ENCODE assay signal across 9 mouse cellular contexts in the genomic region with DNA sequence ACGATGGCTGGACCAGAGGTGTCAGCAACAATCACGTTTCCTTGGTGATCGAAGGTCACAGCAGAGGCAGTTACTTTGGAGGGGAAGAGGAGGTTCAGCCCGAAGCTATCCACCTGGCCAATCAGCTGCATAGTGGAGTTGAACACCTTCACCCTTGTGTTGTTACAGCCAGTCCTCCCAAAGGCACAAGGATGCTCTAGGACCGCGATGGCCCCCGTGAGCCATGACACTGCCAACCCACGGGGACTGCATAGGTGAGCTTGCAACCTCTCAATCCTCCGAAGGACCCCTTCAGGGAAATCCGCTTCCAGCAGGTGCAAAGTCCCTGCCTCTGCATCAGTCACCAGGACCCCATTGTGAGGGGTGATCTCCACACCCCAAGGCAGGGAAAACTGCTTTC. TPM values are rescaled to one million over a fixed set of nuclear protein-coding genes. Genes with fewer than 3 reads are reported as not detected.
DNase-seq lines count a peak whose midpoint lies in the region; ATAC-seq and TF ChIP-seq lines count a peak whose summit lies in the region.
"Had no signal": no experiment of that assay in that cellular context is flagged by ENCODE, and none has a peak within 500 bp of the region (broad histone marks: within the 10 kb centered on the region; RNA-seq: fewer than 3 reads in every experiment).

No protein-coding gene starts in this region.

- no peaks in the 10 kb centered on the region for H3K36me3 ChIP-seq in kidney, adult 2 months (ENCODE audit: control insufficient read depth, insufficient read depth, low read length)
- H3K36me3 ChIP-seq in embryonic facial prominence, embryonic 11.5 days (replicated peaks; ENCODE audit: control insufficient read depth, insufficient read depth, low read depth, low read length) = no peaks in the 10 kb centered on the region
- H3K36me3 ChIP-seq in hindbrain, embryonic 15.5 days = no peaks in the 10 kb centered on the region
- 0 out of 2 replicates have a peak, but pooled peaks cover 3% of the 10 kb centered on the region for H3K36me3 ChIP-seq in midbrain, embryonic 15.5 days (replicated peaks)

- no peak for TF ChIP-seq CTCF in kidney, adult 2 months (conservative IDR thresholded peaks at IDR 0.05; ENCODE audit: insufficient read depth, insufficient read length, low read depth, low read length)

- H3K27me3 ChIP-seq in kidney, adult 2 months (replicated peaks; ENCODE audit: control insufficient read depth, insufficient read depth, low read length) = no peaks in the 10 kb centered on the region
- peaks cover 3% of the 10 kb centered on the region; the same call in 1 of the 2 replicates for H3K27me3 ChIP-seq in embryonic facial prominence, embryonic 11.5 days (ENCODE audit: control insufficient read depth, insufficient read depth, low read length)
- H3K27me3 ChIP-seq in hindbrain, embryonic 15.5 days = no peaks in the 10 kb centered on the region
- no peaks in the 10 kb centered on the region for H3K27me3 ChIP-seq in midbrain, embryonic 15.5 days (replicated peaks)

- TF ChIP-seq POLR2A in kidney, adult 2 months (IDR thresholded peaks at IDR 0.05; ENCODE audit: low read depth, low read length) = no peak

- ATAC-seq in embryonic facial prominence, embryonic 11.5 days (replicated peaks; ENCODE audit: insufficient number of reproducible peaks, low FRiP score, low TSS enrichment, low read depth) = no peak
- ATAC-seq in hindbrain, embryonic 15.5 days (ENCODE audit: low FRiP score, low read depth) = no peak
- ATAC-seq in midbrain, embryonic 15.5 days (replicated peaks) = peak; percentile 2; the same call in 1 of the 2 replicates
- no peak for ATAC-seq in megakaryocyte-erythroid progenitor cell, adult 5-6 weeks (replicated peaks; ENCODE audit: low FRiP score, low TSS enrichment, poor library complexity, severe bottlenecking)

- H3K4me1 ChIP-seq in kidney, adult 2 months (ENCODE audit: control insufficient read depth, insufficient read depth, low read length) = peaks cover 4% of the 10 kb centered on the region
- peaks cover 2% of the 10 kb centered on the region for H3K4me1 ChIP-seq in embryonic facial prominence, embryonic 11.5 days (ENCODE audit: control insufficient read depth, insufficient read depth, low read length)
- H3K4me1 ChIP-seq in hindbrain, embryonic 15.5 days (replicated peaks) = peaks cover 9% of the 10 kb centered on the region
- H3K4me1 ChIP-seq in midbrain, embryonic 15.5 days = peaks cover 13% of the 10 kb centered on the region

- H3K4me3 ChIP-seq in kidney, adult 2 months (ENCODE audit: insufficient read depth, low read depth, low read length) = 0 out of 2 replicates have a peak overlapping the region, but pooled peaks have one; percentile 65
- peak overlapping the region; percentile 61 for H3K4me3 ChIP-seq in embryonic facial prominence, embryonic 11.5 days (ENCODE audit: low read depth, low read length)
- peak overlapping the region; percentile 58 for H3K4me3 ChIP-seq in hindbrain, embryonic 15.5 days
- peak overlapping the region; percentile 73 for H3K4me3 ChIP-seq in midbrain, embryonic 15.5 days

- 71% methylated on average over 10 of the region's 10 CpGs for WGBS in kidney, adult 2 months
- WGBS in embryonic facial prominence, embryonic 11.5 days = 64% methylated on average over 10 of the region's 10 CpGs
- 64% methylated on average over 10 of the region's 10 CpGs for WGBS in hindbrain, embryonic 15.5 days
- 63% methylated on average over 10 of the region's 10 CpGs for WGBS in midbrain, embryonic 15.5 days

- no peak for DNase-seq in kidney, adult 2 months
- DNase-seq in kidney, postnatal 10 days = no peak
- DNase-seq in embryonic facial prominence, embryonic 11.5 days (ENCODE audit: low spot score) = no peak
- no peak for DNase-seq in adrenal gland, postnatal 4 days (ENCODE audit: low spot score in 2 of 2)
- no peak for DNase-seq in adrenal gland, adult 18-20 months (ENCODE audit: low spot score in 2 of 2)
- DNase-seq: cerebellum, adult 11 months had no signal

- no peak overlapping the region for H3K27ac ChIP-seq in kidney, adult 2 months (ENCODE audit: insufficient read depth, low read depth, low read length)
- no peak overlapping the region for H3K27ac ChIP-seq in embryonic facial prominence, embryonic 11.5 days (replicated peaks; ENCODE audit: low read depth, low read length)
- no peak overlapping the region for H3K27ac ChIP-seq in hindbrain, embryonic 15.5 days (replicated peaks)
- no peak overlapping the region for H3K27ac ChIP-seq in midbrain, embryonic 15.5 days

- peak overlapping the region; percentile 99 for H3K4me2 ChIP-seq in embryonic facial prominence, embryonic 11.5 days (ENCODE audit: low read depth, low read length)
- H3K4me2 ChIP-seq in hindbrain, embryonic 15.5 days = peak overlapping the region; percentile 95
- peak overlapping the region; percentile 100 for H3K4me2 ChIP-seq in midbrain, embryonic 15.5 days

- no peak overlapping the region for H3K9ac ChIP-seq in embryonic facial prominence, embryonic 11.5 days (replicated peaks; ENCODE audit: low read length)
- H3K9ac ChIP-seq in hindbrain, embryonic 15.5 days = no peak overlapping the region
- H3K9ac ChIP-seq in midbrain, embryonic 15.5 days = peak overlapping the region; percentile 56; the same call in 1 of the 2 replicates

- peaks cover 2% of the 10 kb centered on the region; the same call in 1 of the 2 replicates for H3K9me3 ChIP-seq in embryonic facial prominence, embryonic 11.5 days (replicated peaks; ENCODE audit: control insufficient read depth, low read length)
- H3K9me3 ChIP-seq in hindbrain, embryonic 15.5 days = peaks cover 8% of the 10 kb centered on the region; the same call in 1 of the 2 replicates
- peaks cover 20% of the 10 kb centered on the region for H3K9me3 ChIP-seq in midbrain, embryonic 15.5 days

RNA-seq across cellular contexts. Expression of a gene that starts 0.9 kb away (rescaled TPM):
- 2.5 and 2.6 TPM in 2 replicates for polyA plus RNA-seq in kidney, adult 2 months (2012; rRNA removed)
- 4.6 and 5.2 TPM in 2 replicates for polyA plus RNA-seq in embryonic facial prominence, embryonic 11.5 days (2014; fragmentation: Nextera tagmentation; extraction: Ambion mirVana)
- polyA plus RNA-seq in hindbrain, embryonic 15.5 days (2015; fragmentation: Nextera tagmentation; extraction: Ambion mirVana) = 16.2 and 18.5 TPM in 2 replicates
- polyA plus RNA-seq in midbrain, embryonic 15.5 days (2015; fragmentation: Nextera tagmentation; extraction: Ambion mirVana) = 17.6 and 19.1 TPM in 2 replicates
- 1 to 10 TPM; 5.1 to 6.1 TPM for total RNA-seq in adrenal gland, postnatal 4 days (2021)
- 1 to 10 TPM; 4.8 to 5.9 TPM for total RNA-seq in adrenal gland, adult 18-20 months (2021)
- total RNA-seq in megakaryocyte-erythroid progenitor cell, adult 5-6 weeks (2014; fragmentation: Nextera tagmentation) = 0.90 and 2.1 TPM in 2 replicates
- 0.75 and 0.80 TPM in 2 replicates for total RNA-seq in megakaryocyte-erythroid progenitor cell, adult 5-6 weeks (2017)

RNA-seq across cellular contexts. Expression of a gene that starts 29.6 kb away (rescaled TPM):
- 11.4 and 13.7 TPM in 2 replicates for polyA plus RNA-seq in kidney, adult 2 months (2012; rRNA removed)
- polyA plus RNA-seq in embryonic facial prominence, embryonic 11.5 days (2014; fragmentation: Nextera tagmentation; extraction: Ambion mirVana) = 12.3 and 13.5 TPM in 2 replicates
- polyA plus RNA-seq in hindbrain, embryonic 15.5 days (2015; fragmentation: Nextera tagmentation; extraction: Ambion mirVana) = 18.1 and 19.2 TPM in 2 replicates
- 19.8 and 21.8 TPM in 2 replicates for polyA plus RNA-seq in midbrain, embryonic 15.5 days (2015; fragmentation: Nextera tagmentation; extraction: Ambion mirVana)
- 10 to 100 TPM in 1 of 2 experiments, 1 to 10 TPM in 1; 9.5 to 12.0 TPM for total RNA-seq in adrenal gland, postnatal 4 days (2021)
- total RNA-seq in adrenal gland, adult 18-20 months (2021) = 10 to 100 TPM; 10.2 to 11.1 TPM
- total RNA-seq in megakaryocyte-erythroid progenitor cell, adult 5-6 weeks (2014; fragmentation: Nextera tagmentation) = 7.4 and 17.9 TPM in 2 replicates
- total RNA-seq in megakaryocyte-erythroid progenitor cell, adult 5-6 weeks (2017) = 8.1 and 16.4 TPM in 2 replicates

RNA-seq across cellular contexts. Expression of a gene that starts 30.8 kb away (rescaled TPM):
- polyA plus RNA-seq in kidney, adult 2 months (2012; rRNA removed) = 52.6 and 55.0 TPM in 2 replicates
- polyA plus RNA-seq in embryonic facial prominence, embryonic 11.5 days (2014; fragmentation: Nextera tagmentation; extraction: Ambion mirVana) = 32.2 and 38.2 TPM in 2 replicates
- 19.0 and 20.5 TPM in 2 replicates for polyA plus RNA-seq in hindbrain, embryonic 15.5 days (2015; fragmentation: Nextera tagmentation; extraction: Ambion mirVana)
- 21.6 and 25.3 TPM in 2 replicates for polyA plus RNA-seq in midbrain, embryonic 15.5 days (2015; fragmentation: Nextera tagmentation; extraction: Ambion mirVana)
- total RNA-seq in adrenal gland, postnatal 4 days (2021) = 10 to 100 TPM; 15.5 to 17.9 TPM
- total RNA-seq in adrenal gland, adult 18-20 months (2021) = 10 to 100 TPM in 1 of 2 experiments, 1 to 10 TPM in 1; 5.4 to 10.3 TPM
- 13.5 and 21.9 TPM in 2 replicates for total RNA-seq in megakaryocyte-erythroid progenitor cell, adult 5-6 weeks (2014; fragmentation: Nextera tagmentation)
- 2.3 and 4.4 TPM in 2 replicates for total RNA-seq in megakaryocyte-erythroid progenitor cell, adult 5-6 weeks (2017)
